Mouse (Mus musculus) ES-Bruce4 (cell line): ENCODE measurements around the gene Il1r2.

Experiments used
- CTCF ChIP-seq: IDR thresholded peaks from one replicate; pipeline ENCODE4 v1.8.1; 2011; ENCODE audit warnings: low read depth, low read length
- POLR2A ChIP-seq: IDR thresholded peaks from one replicate; pipeline ENCODE4 v1.8.1; 2011; ENCODE audit warnings: low read length; ENCODE audit not compliant: insufficient read depth

DNA sequence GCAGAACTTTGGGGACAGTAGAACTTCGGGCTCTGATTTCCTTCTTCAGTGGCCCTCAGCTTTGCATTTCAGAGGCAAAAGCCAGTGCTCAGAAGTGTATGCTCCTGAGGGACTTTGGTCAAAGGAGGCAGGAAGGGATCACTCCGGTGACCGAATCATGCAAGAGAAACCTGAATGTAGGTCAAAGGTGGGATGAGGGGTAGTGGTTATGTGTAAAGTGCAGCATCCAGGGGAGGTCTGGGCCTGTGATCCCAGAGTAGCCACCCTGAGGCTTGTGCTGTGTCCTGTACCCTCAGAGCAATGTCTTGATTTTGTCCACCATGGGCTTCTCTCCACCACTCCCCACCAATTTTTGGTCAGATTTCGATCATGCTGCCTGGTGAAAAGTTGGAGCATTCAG lies 1.3 kb upstream of the Il1r2 start:
- TF ChIP-seq POLR2A (no peak), CTCF (no peak)
